Mouse (Mus musculus) stomach, embryonic 16.5 days (tissue): ENCODE measurements at regions not wholly inside any gene's neighbourhood (a gene's known extent, or its start where the extent isn't known, plus 50 kb on each side); places are given as distances from the start of the nearest gene placed in this dataset.

ENCODE experiments used
- ATAC-seq: fragments of 200-750 bp; cut with Nextera tagmentation; 2 replicates; pipeline ENCODE4 v1.8.0; 2017; ENCODE audit warnings: moderate number of reproducible peaks, moderate TSS enrichment; ENCODE audit not compliant: insufficient read depth, low FRiP score
- H3K27ac ChIP-seq: fragments of 300-500 bp; sonication (generic); 2 replicates; pipeline ENCODE4 v1.5.1; 2014; ENCODE audit warnings: low read length
- H3K27me3 ChIP-seq: fragments of 300-500 bp; sonication (generic); 2 replicates; pipeline ENCODE4 v1.6.1; 2014; ENCODE audit warnings: low read length, control low read depth, mixed read lengths; ENCODE audit not compliant: control insufficient read depth, insufficient read depth
- H3K36me3 ChIP-seq: fragments of 300-500 bp; sonication (generic); 2 replicates; pipeline ENCODE4 v1.6.1; 2014; ENCODE audit warnings: low read length; ENCODE audit not compliant: control insufficient read depth, insufficient read depth
- H3K4me1 ChIP-seq: fragments of 300-500 bp; sonication (generic); 2 replicates; pipeline ENCODE4 v1.6.1; 2014; ENCODE audit warnings: low read length, control low read depth, mixed read lengths; ENCODE audit not compliant: control insufficient read depth, insufficient read depth
- H3K4me2 ChIP-seq: fragments of 300-500 bp; sonication (generic); 2 replicates; pipeline ENCODE4 v1.6.1; 2014; ENCODE audit warnings: low read depth, low read length, mixed read lengths
- H3K4me3 ChIP-seq: fragments of 300-500 bp; sonication (generic); replicated peaks from 2 replicates; pipeline ENCODE4 v1.5.1; 2014; ENCODE audit warnings: mild to moderate bottlenecking, low read length
- H3K9ac ChIP-seq: fragments of 300-500 bp; sonication (generic); 2 replicates; pipeline ENCODE4 v1.6.1; 2014; ENCODE audit warnings: low read length
- H3K9me3 ChIP-seq: fragments of 300-500 bp; sonication (generic); replicated peaks from 2 replicates; pipeline ENCODE4 v1.6.1; 2016; ENCODE audit warnings: low read length, control low read depth; ENCODE audit not compliant: control insufficient read depth
- WGBS: fragments of 180-500 bp; shearing (Covaris S2); extraction: QIAGEN DNeasy Blood & Tissue Kit; methylation state at CpG from one replicate; pipeline ENCODE4 v1.1.7; 2014; 5-methylcytosine and 5-hydroxymethylcytosine counted together

- H3K4me2 ChIP-seq: no peak overlapping the region
- WGBS: 34% methylated on average over 3 of the region's 3 CpGs
- H3K36me3 ChIP-seq: no peaks in the 10 kb centered on the region
- H3K4me1 ChIP-seq: no peaks in the 10 kb centered on the region
- ATAC-seq: no peak
- no peak overlapping the region for H3K4me3 ChIP-seq
- H3K9me3 ChIP-seq: no peaks in the 10 kb centered on the region
- H3K27me3 ChIP-seq: no peaks in the 10 kb centered on the region
- no peak overlapping the region for H3K9ac ChIP-seq
- H3K27ac ChIP-seq: no peak overlapping the region
These were observed 792.7 kb upstream of the Map3k7 start for GRCm38 (mm10) chr4:31171190-31171589.

GRCm38 (mm10) chr4:31197852-31198251, 766.0 kb upstream of the Map3k7 start:
- Histone ChIP-seq H3K9ac (no peak overlapping the region), H3K4me1 (no peaks in the 10 kb centered on the region), H3K36me3 (no peaks in the 10 kb centered on the region), H3K4me3 (no peak overlapping the region), H3K27ac (no peak overlapping the region), H3K9me3 (no peaks in the 10 kb centered on the region), H3K4me2 (no peak overlapping the region), H3K27me3 (no peaks in the 10 kb centered on the region)
- no peak for ATAC-seq

GRCm38 (mm10) chr4:31203286-31203685, 760.6 kb upstream of the Map3k7 start:
- Histone ChIP-seq H3K27me3 (no peaks in the 10 kb centered on the region), H3K4me1 (no peaks in the 10 kb centered on the region), H3K27ac (no peak overlapping the region), H3K9ac (no peak overlapping the region), H3K4me3 (no peak overlapping the region), H3K36me3 (no peaks in the 10 kb centered on the region), H3K9me3 (no peaks in the 10 kb centered on the region), H3K4me2 (no peak overlapping the region)
- ATAC-seq: no peak
- 56% methylated on average over 3 of the region's 3 CpGs for WGBS

- no peak overlapping the region for H3K4me3 ChIP-seq
- H3K4me2 ChIP-seq: no peak overlapping the region
- H3K9me3 ChIP-seq: no peaks in the 10 kb centered on the region
- 81% methylated on average over 14 of the region's 14 CpGs for WGBS
- no peak overlapping the region for H3K9ac ChIP-seq
- no peak overlapping the region for H3K27ac ChIP-seq
- no peaks in the 10 kb centered on the region for H3K36me3 ChIP-seq
- no peaks in the 10 kb centered on the region for H3K4me1 ChIP-seq
- no peaks in the 10 kb centered on the region for H3K27me3 ChIP-seq
- no peak for ATAC-seq
These were observed 758.4 kb upstream of the Map3k7 start for GRCm38 (mm10) chr4:31205332-31205970.

- H3K9ac ChIP-seq: no peak overlapping the region
- no peak overlapping the region for H3K27ac ChIP-seq
- H3K4me3 ChIP-seq: no peak overlapping the region
- H3K4me1 ChIP-seq: no peaks in the 10 kb centered on the region
- H3K36me3 ChIP-seq: no peaks in the 10 kb centered on the region
- H3K27me3 ChIP-seq: no peaks in the 10 kb centered on the region
- ATAC-seq: no peak
- no peaks in the 10 kb centered on the region for H3K9me3 ChIP-seq
- no peak overlapping the region for H3K4me2 ChIP-seq
- WGBS: 67% methylated on average over 2 of the region's 2 CpGs
These were observed 738.2 kb upstream of the Map3k7 start for GRCm38 (mm10) chr4:31225741-31226140.

- H3K4me1 ChIP-seq: no peaks in the 10 kb centered on the region
- 41% methylated on average over 3 of the region's 3 CpGs for WGBS
- H3K36me3 ChIP-seq: no peaks in the 10 kb centered on the region
- H3K27me3 ChIP-seq: no peaks in the 10 kb centered on the region
- no peak overlapping the region for H3K4me2 ChIP-seq
- H3K4me3 ChIP-seq: no peak overlapping the region
- H3K9ac ChIP-seq: no peak overlapping the region
- H3K9me3 ChIP-seq: no peaks in the 10 kb centered on the region
- H3K27ac ChIP-seq: no peak overlapping the region
- no peak for ATAC-seq
These were observed 694.9 kb upstream of the Map3k7 start for GRCm38 (mm10) chr4:31268825-31269495.

GRCm38 (mm10) chr4:31274131-31274530, 689.8 kb upstream of the Map3k7 start:
- H3K36me3 ChIP-seq: no peaks in the 10 kb centered on the region
- H3K27me3 ChIP-seq: no peaks in the 10 kb centered on the region
- 79% methylated on average over 1 of the region's 1 CpGs for WGBS
- H3K9ac ChIP-seq: no peak overlapping the region
- no peak overlapping the region for H3K4me3 ChIP-seq
- H3K4me2 ChIP-seq: no peak overlapping the region
- H3K4me1 ChIP-seq: no peaks in the 10 kb centered on the region
- no peak for ATAC-seq
- no peaks in the 10 kb centered on the region for H3K9me3 ChIP-seq
- H3K27ac ChIP-seq: no peak overlapping the region

- no peaks in the 10 kb centered on the region for H3K27me3 ChIP-seq
- H3K4me2 ChIP-seq: no peak overlapping the region
- H3K9ac ChIP-seq: no peak overlapping the region
- ATAC-seq: no peak
- no peaks in the 10 kb centered on the region for H3K36me3 ChIP-seq
- no peak overlapping the region for H3K27ac ChIP-seq
- H3K4me3 ChIP-seq: no peak overlapping the region
- H3K9me3 ChIP-seq: no peaks in the 10 kb centered on the region
- no peaks in the 10 kb centered on the region for H3K4me1 ChIP-seq
- 55% methylated on average over 5 of the region's 5 CpGs for WGBS
These were observed 673.5 kb upstream of the Map3k7 start for GRCm38 (mm10) chr4:31290301-31290975.

GRCm38 (mm10) chr4:31293752-31294151, 670.1 kb upstream of the Map3k7 start:
- H3K36me3 ChIP-seq: no peaks in the 10 kb centered on the region
- no peak overlapping the region for H3K9ac ChIP-seq
- no peaks in the 10 kb centered on the region for H3K27me3 ChIP-seq
- no peak for ATAC-seq
- no peaks in the 10 kb centered on the region for H3K4me1 ChIP-seq
- WGBS: 28% methylated on average over 2 of the region's 2 CpGs
- no peak overlapping the region for H3K4me2 ChIP-seq
- no peaks in the 10 kb centered on the region for H3K9me3 ChIP-seq
- no peak overlapping the region for H3K4me3 ChIP-seq
- no peak overlapping the region for H3K27ac ChIP-seq
